Mouse (Mus musculus) layer of hippocampus, adult 2 months (tissue): ENCODE measurements around the gene Gdpd5. TPM values are rescaled to one million over a fixed set of nuclear protein-coding genes. Genes with fewer than 3 reads are reported as not detected.

ENCODE experiments used
- DNase-seq, 2 experiments: peaks; one replicate each; pipeline ENCODE4 v3.0.0; 2022; ENCODE audit warnings: low spot score in 2 of 2
- H3K27ac ChIP-seq: fragments of 200-600 bp; 2 replicates; pipeline ENCODE4 v1.8.1; 2022
- H3K4me3 ChIP-seq: fragments of 200-600 bp; 2 replicates; pipeline ENCODE4 v1.8.1; 2022; ENCODE audit warnings: mild to moderate bottlenecking
- CTCF ChIP-seq: fragments of 200-600 bp; conservative IDR thresholded peaks from 2 replicates; pipeline ENCODE4 v1.8.1; 2022; ENCODE audit warnings: antibody characterized with exemption, mild to moderate bottlenecking, moderate library complexity
- long read RNA-seq, 2 experiments: library from polyadenylated mRNA; stranded (forward); transcript quantifications; one replicate each; pipeline ENCODE4 v2.0.0; 2021; ENCODE audit warnings: borderline mapping rate in 2 of 2
- total RNA-seq, 2 experiments: library from RNA; stranded (reverse); gene quantifications; 2 replicates each; pipeline ENCODE4 v1.2.3; 2021

Gene Gdpd5
- total RNA-seq = 10 to 100 TPM; 20.8 to 24.3 TPM
- long read RNA-seq, experiment 1, full-length matches to known transcripts = 10 of 17 reads
- long read RNA-seq, experiment 1, partial matches to known transcripts = 2 of 17 reads
- long read RNA-seq, experiment 1, other reads (novel, unspliced or antisense) = 5 of 17 reads
- long read RNA-seq, experiment 2, full-length matches to known transcripts = 9 of 25 reads
- long read RNA-seq, experiment 2, partial matches to known transcripts = 4 of 25 reads
- long read RNA-seq, experiment 2, other reads (novel, unspliced or antisense) = 12 of 25 reads

DNA sequence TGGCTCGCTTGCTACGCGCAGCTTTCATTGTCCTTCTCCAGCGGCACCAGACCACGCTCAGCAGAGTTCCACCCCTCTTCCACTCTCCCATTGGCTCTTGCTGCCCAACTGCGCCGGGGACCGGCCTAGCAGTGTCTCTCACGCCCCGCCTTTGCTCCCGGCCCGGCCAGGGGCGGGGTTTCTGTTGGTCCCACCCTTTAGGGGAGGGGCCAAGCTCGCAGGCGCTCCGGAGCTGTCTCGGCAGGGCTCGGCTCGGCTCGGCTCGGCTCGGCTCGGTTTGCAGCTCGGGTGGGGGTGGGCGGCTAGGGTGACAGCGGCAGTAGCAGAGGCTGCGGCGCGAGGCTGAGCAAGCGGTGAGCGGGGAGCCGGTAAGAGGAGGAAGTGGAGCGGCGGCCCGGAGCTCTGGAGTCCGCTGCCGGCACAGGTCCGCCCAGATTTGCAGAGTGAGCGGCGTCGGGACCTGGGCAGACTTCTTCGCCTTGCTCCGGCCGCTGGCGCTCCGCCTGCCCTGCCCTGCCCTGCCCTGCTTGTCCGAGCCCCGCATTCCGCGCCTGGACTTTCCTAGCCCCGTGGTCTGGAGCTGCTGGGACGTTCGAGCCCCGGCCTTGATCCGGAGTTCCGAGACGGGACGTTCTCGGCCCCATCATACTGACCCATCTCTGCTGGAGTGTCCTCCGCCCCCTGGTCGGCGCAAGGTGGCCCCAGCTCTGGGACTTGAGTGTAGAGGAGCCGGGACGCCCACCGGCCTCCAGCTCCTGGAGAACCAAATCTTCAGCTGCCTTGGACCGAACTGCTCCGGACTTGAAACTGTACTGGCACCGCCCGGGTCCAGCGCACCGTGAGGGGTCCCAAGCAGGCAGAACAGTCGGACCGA is at the start of gene Gdpd5:
Gdpd5 (plus strand) TSS at position 201 of the 874 bp plus-strand sequence.
- Histone ChIP-seq H3K4me3 (peak within 1 kb of the TSS; percentile 59), H3K27ac (peak within 1 kb of the TSS; percentile 92)
- DNase-seq = peak; percentile 98 to 100
- no peak for TF ChIP-seq CTCF

DNA sequence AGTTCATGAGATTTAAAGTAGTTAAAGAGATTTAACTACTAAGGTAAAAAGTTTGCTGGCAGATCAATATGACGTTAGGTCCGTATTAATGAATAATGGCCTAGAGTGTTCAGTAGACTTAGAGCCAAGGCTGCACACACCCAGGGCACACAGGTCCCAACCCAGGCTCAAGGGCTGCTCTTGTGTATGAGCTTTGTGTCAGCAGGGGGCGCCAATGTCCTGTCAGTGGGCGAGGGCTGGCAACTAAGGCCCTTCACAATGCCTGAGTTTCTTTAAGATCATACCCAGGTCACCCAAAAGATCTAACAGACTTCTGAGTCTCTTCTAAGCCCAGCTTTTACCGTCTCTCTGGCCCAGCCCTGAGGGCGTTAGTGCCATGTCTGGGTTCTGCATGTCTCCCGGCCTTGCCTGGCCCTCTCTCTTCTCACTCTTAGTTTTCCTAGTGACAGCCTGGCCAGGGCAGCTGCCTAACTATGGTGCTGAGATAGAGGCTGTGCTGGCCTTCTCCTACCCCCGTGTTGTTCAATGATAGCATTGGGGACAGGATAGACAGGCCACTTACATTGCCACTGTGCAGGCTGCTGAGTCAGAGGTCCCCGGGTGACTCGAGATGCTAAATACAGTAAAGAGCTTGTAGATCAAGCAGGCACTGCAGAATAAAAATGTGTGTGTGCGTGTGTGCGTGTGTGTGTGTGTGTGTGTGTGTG is 48.3 kb upstream of the Gdpd5 start:
- peak; percentile 44 to 81 for DNase-seq
- TF ChIP-seq CTCF = peak; percentile 91
- no peak overlapping the region for H3K27ac ChIP-seq

DNA sequence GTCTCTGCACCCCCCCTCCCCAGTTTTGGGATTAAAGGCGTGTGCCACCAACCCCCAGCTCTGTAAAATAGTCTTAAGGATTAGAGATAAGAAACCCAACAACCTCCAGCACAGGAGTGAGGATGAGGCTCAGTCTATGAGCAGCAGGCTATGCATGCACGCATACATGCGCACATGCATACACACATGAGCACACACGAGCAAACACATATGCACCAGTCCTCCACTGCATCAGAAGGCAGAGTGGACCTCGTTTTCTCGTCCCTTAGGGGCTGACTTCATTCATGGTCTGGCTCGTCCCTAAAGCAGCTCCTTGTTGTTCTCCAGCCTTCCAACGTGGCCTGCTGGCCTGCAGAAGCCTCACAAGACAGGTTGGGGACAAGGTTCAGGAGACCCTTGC is 40.5 kb upstream of the Gdpd5 start:
- TF ChIP-seq CTCF = no peak
- no peak for DNase-seq
- Histone ChIP-seq H3K27ac (no peak overlapping the region), H3K4me3 (no peak overlapping the region)

More for the DNA sequence above, 48.3 kb upstream of the Gdpd5 start:
- no peak overlapping the region for H3K4me3 ChIP-seq

DNA sequence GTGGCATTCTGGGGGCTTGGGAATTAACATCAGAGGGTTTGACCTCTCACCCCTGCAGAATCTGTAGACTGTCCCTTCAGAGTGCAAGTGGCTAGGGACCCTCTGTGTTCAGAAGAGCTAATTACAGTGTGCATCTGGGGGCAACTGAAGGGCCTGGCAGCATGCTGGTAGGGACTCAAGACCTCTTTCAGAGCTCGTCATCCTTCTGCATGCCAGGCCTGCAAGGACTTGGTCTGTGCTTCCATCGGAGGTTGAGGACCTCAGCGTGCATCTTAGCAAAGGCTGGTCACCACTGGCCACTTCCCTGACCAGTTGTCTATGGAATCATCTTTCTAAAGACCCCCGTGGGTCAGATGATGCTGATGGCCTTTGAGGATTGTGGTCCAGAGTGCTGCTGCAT is 37.6 kb upstream of the Gdpd5 start:
- DNase-seq = no peak
- no peak overlapping the region for H3K27ac ChIP-seq
- TF ChIP-seq CTCF = no peak
- no peak overlapping the region for H3K4me3 ChIP-seq

DNA sequence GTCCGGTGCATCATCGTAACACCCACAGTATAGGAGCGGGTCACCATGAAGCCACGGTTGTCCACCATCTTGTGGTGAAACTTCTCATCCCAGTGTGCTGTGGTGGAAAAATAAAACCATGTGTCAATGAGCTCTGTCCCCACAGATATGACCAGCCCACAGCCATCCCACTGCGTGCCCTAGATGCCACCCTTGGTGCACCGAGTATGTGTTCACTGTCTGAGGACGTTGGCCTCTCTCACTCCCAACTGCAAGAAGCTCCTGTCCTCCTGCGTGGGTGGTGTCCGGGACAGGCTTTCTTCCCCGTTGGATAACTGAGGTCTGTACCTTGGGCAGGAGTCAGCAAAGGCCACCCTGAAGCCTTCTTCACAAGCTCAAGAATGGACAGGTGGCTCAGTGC is 33.9 kb upstream of the Gdpd5 start:
- no peak for DNase-seq
- H3K27ac ChIP-seq = no peak overlapping the region
- no peak for TF ChIP-seq CTCF
- H3K4me3 ChIP-seq = no peak overlapping the region

DNA sequence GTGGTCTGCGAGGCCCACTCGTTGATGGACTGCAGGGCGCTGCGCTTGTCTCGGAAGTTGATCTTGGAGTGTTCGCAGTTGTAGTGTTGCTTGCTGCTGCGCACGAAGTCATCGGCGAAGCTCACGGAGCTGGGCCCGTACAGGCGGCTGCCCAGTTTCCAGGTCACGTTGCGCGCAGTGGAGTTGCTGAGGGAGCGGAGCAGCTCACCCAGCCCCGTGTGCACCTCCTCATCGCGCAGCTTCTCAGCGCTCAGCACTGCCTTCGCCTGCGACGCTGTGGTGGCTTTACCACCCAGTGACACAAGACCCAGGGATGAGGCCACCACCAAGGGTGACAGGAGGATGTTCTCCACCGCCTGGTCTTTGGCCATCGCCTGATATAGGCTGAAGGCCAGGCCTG is 32.3 kb upstream of the Gdpd5 start:
- Histone ChIP-seq H3K27ac (no peak overlapping the region), H3K4me3 (no peak overlapping the region)
- DNase-seq = no peak
- no peak for TF ChIP-seq CTCF

DNA sequence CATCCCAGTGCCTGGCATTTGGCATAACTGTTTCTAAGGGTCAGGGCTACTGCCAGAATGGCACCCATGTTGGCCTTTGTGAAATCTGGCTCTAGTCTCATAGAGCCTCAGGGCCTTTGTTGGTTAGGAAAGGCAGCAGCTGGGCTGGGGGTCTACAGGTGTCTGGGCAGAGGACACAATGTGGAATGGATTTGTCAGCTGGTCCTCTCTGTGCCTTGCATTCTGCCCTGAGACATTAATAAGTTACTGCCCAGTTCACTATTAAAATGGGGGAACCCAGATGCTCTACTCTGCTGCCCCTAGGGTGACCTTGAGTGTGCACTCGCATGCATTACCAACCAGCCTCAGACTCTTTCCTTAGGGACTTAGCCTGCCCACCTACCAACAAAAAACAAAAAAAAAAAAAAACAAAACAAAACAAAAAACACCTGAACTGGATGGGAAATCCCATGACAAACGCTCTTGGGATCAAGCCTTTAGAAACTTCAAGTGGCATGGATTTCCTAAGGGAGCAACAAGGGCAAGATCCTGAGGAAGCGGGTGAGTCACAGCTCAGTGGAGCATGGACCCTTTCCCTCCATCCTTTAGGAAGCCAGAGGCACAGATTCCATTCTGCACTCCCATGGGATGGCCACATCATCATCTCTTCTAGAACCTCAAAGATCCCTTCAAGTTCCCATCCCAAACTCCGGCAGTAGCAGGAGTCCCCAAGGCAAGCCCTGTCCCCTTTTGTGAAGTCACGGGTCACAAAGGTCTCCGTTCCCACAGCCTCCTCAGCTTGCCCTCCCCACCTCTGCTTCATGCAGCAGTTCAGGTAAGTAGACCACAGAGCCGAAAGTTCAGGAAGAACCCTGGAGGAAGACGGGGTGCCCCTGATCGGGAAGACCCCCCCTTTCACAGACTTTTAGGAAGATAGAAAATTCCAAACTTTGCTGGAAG is 31.2 kb upstream of the Gdpd5 start:
- TF ChIP-seq CTCF = no peak
- Histone ChIP-seq H3K27ac (no peak overlapping the region), H3K4me3 (no peak overlapping the region)
- DNase-seq = no peak

DNA sequence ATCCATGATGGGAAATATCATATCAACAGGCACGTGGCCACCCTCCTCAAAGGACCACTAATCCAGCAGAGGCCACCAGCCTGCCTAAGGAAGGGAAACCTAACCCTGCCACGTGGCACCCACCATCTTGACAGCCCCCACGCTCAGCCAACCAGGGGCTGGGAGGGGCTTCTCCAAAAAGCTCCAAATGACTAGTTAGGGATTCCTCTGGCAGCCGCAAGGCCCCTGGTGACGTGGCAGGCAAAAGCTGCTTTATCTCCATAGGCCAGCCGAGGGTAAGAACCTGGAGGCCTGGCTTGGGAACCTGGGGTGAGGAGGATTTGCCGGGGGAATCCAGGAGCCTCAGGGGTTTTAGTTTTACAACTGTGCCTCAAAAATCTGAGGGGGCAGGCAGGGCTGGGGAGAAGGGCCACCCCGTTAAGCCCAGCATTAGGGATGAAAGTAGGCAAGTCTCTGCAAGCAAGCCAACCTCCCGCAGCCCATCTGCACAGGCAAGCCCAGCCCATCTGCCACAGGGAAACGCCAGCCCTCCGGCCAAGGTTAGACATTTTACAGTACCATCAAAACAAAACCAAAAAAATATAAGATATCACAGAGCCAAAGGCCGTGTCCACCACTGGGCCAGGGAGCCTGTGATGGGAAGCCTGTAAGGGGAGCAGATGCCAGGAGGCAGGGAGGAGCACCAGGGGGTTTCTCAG is 30.0 kb upstream of the Gdpd5 start:
- no peak for TF ChIP-seq CTCF
- H3K4me3 ChIP-seq = peak overlapping the region; percentile 56
- H3K27ac ChIP-seq = peak overlapping the region; percentile 84
- no peak for DNase-seq

DNA sequence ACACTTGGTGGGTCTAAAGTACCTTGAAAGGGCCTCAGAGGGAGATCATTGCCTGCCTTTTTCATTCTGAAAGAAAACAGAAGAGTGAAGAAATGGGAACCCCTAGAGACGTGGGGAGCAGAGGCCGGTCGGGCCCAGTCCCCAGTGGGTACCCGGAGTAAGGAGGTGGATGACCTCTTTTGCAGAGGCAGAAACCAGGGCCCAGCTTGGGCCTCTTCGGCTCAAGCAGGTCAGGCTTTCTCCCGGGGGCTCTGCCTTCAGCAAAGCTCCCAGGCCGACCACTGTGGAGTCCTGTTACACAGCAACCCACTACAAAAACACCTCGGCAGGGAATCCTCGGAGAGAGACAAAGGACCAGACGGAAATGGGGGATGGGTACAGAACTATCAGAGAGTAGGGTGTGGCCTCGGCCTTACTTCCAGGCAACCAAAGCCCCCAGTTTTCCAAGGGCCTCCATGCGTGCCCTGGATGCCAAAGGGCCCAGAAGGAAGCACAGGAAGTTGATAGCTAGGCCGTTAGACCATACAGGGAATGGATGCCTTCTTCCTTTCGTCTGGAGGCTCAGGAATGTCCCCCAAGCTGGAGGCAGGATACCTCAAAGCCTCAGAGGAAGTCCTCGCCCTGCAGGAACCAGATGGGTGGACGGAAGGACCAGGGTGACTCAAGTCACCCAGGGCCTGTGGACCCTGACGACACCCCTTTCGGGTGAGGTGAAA is 29.3 kb upstream of the Gdpd5 start:
- TF ChIP-seq CTCF = no peak
- peak overlapping the region; percentile 56 for H3K4me3 ChIP-seq

DNA sequence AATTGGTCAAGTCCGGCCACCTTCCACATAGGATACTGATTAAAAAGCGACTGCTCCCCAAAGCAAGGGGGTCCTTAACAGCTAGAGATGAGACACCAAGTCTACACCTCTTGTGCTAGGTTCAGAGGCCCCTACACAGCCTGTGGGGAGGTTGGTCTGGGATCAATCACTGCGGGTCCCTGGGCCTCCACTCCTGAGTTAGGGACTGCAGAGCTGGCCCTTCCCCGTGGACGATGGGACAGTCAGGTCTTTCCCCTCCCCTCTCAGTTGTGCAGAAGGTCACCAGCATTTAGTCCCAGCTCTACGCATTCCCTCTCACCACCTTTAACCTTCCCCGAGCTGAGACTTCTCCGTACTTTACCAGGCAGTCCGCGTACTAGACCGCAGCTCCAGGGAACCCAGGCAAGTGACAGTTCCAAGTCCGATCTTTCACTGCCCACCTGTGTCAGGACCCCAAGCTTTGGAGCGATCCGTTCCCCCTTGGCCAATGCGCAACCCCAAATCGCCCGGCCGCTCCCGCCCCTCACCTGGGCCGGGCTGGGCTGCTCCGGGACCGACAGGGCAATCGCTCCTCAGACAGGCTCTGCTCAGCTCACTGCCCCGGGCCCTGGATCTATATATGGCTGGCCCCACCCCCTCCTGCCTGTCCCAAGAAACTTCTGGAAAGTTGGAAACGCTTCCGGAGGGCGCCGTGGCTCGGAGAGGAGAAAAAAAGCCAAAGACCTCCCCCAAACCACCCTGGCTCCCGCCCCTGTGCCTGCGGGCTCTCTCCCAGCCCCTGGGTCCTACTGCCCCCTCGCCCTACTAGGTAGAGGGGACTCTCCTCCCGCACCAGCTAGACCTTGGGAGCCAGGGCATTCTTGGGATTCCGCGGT is 28.5 kb upstream of the Gdpd5 start, which contains the start of gene Serpinh1:
Serpinh1 (minus strand) TSS at position 714 of the 875 bp plus-strand sequence.
- peak in 1 of 2 experiments; percentile 18 for DNase-seq
- Histone ChIP-seq H3K4me3 (peak within 1 kb of the TSS; percentile 56), H3K27ac (peak within 1 kb of the TSS; percentile 84)
- no peak for TF ChIP-seq CTCF

More for the DNA sequence above, 29.3 kb upstream of the Gdpd5 start:
- DNase-seq = no peak
- H3K27ac ChIP-seq = peak overlapping the region; percentile 84
